Mouse (Mus musculus) heart, embryonic 15.5 days (tissue): Measurements from ENCODE around the gene Nmnat1. TPM values are rescaled to one million over a fixed set of nuclear protein-coding genes. Genes with fewer than 3 reads are reported as not detected.
"Not testable (repeated sequence)": the region's sequence is repeated elsewhere in the genome, so short reads cannot be mapped to it uniquely, and the experiment has no call there.

Experiments
- ATAC-seq: fragments of 200-750 bp; cut with Nextera tagmentation; replicated peaks from 2 replicates; pipeline ENCODE4 v1.8.0; 2017; ENCODE audit warnings: low read depth, moderate TSS enrichment; ENCODE audit not compliant: insufficient number of reproducible peaks, insufficient read depth, low FRiP score
- H3K27ac ChIP-seq: fragments of 300-500 bp; sonication (generic); 2 replicates; pipeline ENCODE4 v1.5.1; 2015; ENCODE audit warnings: mild to moderate bottlenecking, inconsistent platforms
- H3K27me3 ChIP-seq: fragments of 300-500 bp; sonication (generic); 2 replicates; pipeline ENCODE4 v1.6.1; 2015; ENCODE audit warnings: inconsistent platforms
- H3K36me3 ChIP-seq: fragments of 300-500 bp; sonication (generic); 2 replicates; pipeline ENCODE4 v1.6.1; 2015; ENCODE audit warnings: mild to moderate bottlenecking, inconsistent platforms
- H3K4me1 ChIP-seq: fragments of 300-500 bp; sonication (generic); replicated peaks from 2 replicates; pipeline ENCODE4 v1.6.1; 2015; ENCODE audit warnings: inconsistent platforms
- H3K4me2 ChIP-seq: fragments of 300-500 bp; sonication (generic); 2 replicates; pipeline ENCODE4 v1.6.1; 2015; ENCODE audit warnings: inconsistent platforms, mild to moderate bottlenecking, moderate library complexity
- H3K4me3 ChIP-seq: fragments of 300-500 bp; sonication (generic); 2 replicates; pipeline ENCODE4 v1.5.1; 2015; ENCODE audit warnings: mild to moderate bottlenecking, inconsistent platforms
- H3K9ac ChIP-seq: fragments of 300-500 bp; sonication (generic); 2 replicates; pipeline ENCODE4 v1.6.1; 2015; ENCODE audit warnings: mild to moderate bottlenecking, inconsistent platforms
- H3K9me3 ChIP-seq: fragments of 300-500 bp; sonication (generic); replicated peaks from 2 replicates; pipeline ENCODE4 v1.6.1; 2016; ENCODE audit warnings: inconsistent platforms
- WGBS: fragments of 180-500 bp; shearing (Covaris S2); methylation state at CpG from one replicate; pipeline ENCODE4 v1.1.7; 2015; ENCODE audit warnings: mixed read lengths; 5-methylcytosine and 5-hydroxymethylcytosine counted together
- polyA plus RNA-seq: library from polyadenylated mRNA; unstranded; fragments of >200 nt; fragmentation: Nextera tagmentation; extraction: Ambion mirVana; gene quantifications from 2 replicates; pipeline ENCODE4 v1.2.1, GENCODE M21; 2015

Nmnat1 gene
- polyA plus RNA-seq, 1 experiment from 2014 or later = 12.7 TPM

GRCm38 (mm10) chr4:149487729-149488128, 2.7 kb upstream of the Nmnat1 start:
- Histone ChIP-seq H3K36me3 (peaks cover 49% of the 10 kb centered on the region), H3K27ac (no peak overlapping the region), H3K9ac (no peak overlapping the region), H3K27me3 (no peaks in the 10 kb centered on the region), H3K4me1 (peaks cover 19% of the 10 kb centered on the region), H3K4me2 (no peak overlapping the region), H3K4me3 (no peak overlapping the region), H3K9me3 (no peaks in the 10 kb centered on the region)
- WGBS = 93% methylated on average over 12 of the region's 12 CpGs
- ATAC-seq = no peak

GRCm38 (mm10) chr4:149485825-149486206, 814 bp upstream of the Nmnat1 start:
- Histone ChIP-seq H3K9ac (peak overlapping the region; percentile 79), H3K4me1 (peaks cover 19% of the 10 kb centered on the region), H3K4me2 (peak overlapping the region; percentile 88), H3K27ac (peak overlapping the region; percentile 90), H3K36me3 (peaks cover 39% of the 10 kb centered on the region), H3K9me3 (no peaks in the 10 kb centered on the region), H3K4me3 (peak overlapping the region; percentile 81), H3K27me3 (no peaks in the 10 kb centered on the region)
- under 1% methylated on average over 10 of the region's 10 CpGs for WGBS
- ATAC-seq = no peak

GRCm38 (mm10) chr4:149484566-149484965, 436 bp downstream of the Nmnat1 start:
- peak overlapping the region; percentile 88 for H3K4me2 ChIP-seq
- no peaks in the 10 kb centered on the region for H3K27me3 ChIP-seq
- no peaks in the 10 kb centered on the region for H3K9me3 ChIP-seq
- H3K9ac ChIP-seq = peak overlapping the region; percentile 73
- ATAC-seq = no peak
- peaks cover 29% of the 10 kb centered on the region for H3K36me3 ChIP-seq
- peak overlapping the region; percentile 90 for H3K27ac ChIP-seq
- peak overlapping the region; percentile 81 for H3K4me3 ChIP-seq
- WGBS = 38% methylated on average over 3 of the region's 3 CpGs
- peaks cover 19% of the 10 kb centered on the region for H3K4me1 ChIP-seq

- Histone ChIP-seq H3K4me3 (no peak within 1 kb of the TSS), H3K4me2 (no peak within 1 kb of the TSS), H3K4me1 (no peaks in the 10 kb centered on the region; the same call in 1 of the 2 replicates), H3K9me3 (no peaks in the 10 kb centered on the region), H3K27ac (no peak within 1 kb of the TSS), H3K9ac (no peak within 1 kb of the TSS), H3K27me3 (no peaks in the 10 kb centered on the region), H3K36me3 (peaks cover 20% of the 10 kb centered on the region)
- WGBS = 82% methylated on average over 11 of the region's 11 CpGs
- no peak for ATAC-seq
These were observed 7.9 kb downstream of the Nmnat1 start, which contains the start of gene Tmem274 for GRCm38 (mm10) chr4:149477078-149477477. Gene Tmem274 (plus strand): TSS chr4:149477378.

GRCm38 (mm10) chr4:149475096-149475495, 9.9 kb downstream of the Nmnat1 start:
- Histone ChIP-seq H3K9ac (no peak overlapping the region), H3K9me3 (no peaks in the 10 kb centered on the region), H3K36me3 (peaks cover 20% of the 10 kb centered on the region), H3K27me3 (no peaks in the 10 kb centered on the region), H3K4me3 (no peak overlapping the region), H3K27ac (no peak overlapping the region), H3K4me1 (no peaks in the 10 kb centered on the region; the same call in 1 of the 2 replicates), H3K4me2 (no peak overlapping the region)
- no peak for ATAC-seq
- 60% methylated on average over 7 of the region's 7 CpGs for WGBS

- 88% methylated on average over 3 of the region's 3 CpGs for WGBS
- H3K27me3 ChIP-seq = no peaks in the 10 kb centered on the region
- ATAC-seq = no peak
These were observed 15.4 kb downstream of the Nmnat1 start for GRCm38 (mm10) chr4:149469557-149469956.

DNA sequence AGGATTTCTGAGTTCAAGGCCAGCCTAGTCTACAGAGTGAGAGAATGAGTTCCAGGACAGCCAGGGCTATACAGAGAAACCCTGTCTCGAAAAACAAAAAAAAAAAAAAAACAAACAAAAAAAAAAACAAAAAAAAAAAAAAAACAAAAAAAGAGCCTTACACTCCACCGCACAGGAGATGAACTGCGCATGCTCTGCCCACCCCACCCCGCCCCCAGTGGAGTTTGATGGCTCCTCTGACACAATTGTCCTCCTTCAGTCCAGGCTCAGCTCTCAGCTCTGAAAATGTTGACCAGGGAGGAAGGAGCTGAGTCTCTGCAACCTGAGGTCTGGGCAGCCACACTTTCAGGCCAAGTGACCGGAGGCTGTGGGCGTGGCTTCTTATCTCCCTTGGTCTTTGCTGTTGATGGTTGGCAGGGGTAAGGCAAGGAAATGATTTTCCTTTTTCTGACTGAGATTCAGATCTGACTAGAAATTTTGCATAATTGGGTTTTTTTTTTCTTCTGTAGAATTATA, 21.5 kb downstream of the Nmnat1 start:
- Histone ChIP-seq H3K27me3 (no peaks in the 10 kb centered on the region), H3K4me3 (no peak overlapping the region), H3K9me3 (no peaks in the 10 kb centered on the region), H3K4me1 (peaks cover 7% of the 10 kb centered on the region), H3K27ac (no peak overlapping the region), H3K9ac (no peak overlapping the region), H3K36me3 (peaks cover 8% of the 10 kb centered on the region; the same call in 1 of the 2 replicates), H3K4me2 (no peak overlapping the region)
- ATAC-seq = no peak
- WGBS = 75% methylated on average over 6 of the region's 6 CpGs

More at GRCm38 (mm10) chr4:149469557-149469956, 15.4 kb downstream of the Nmnat1 start:
- no peaks in the 10 kb centered on the region for H3K9me3 ChIP-seq
- H3K36me3 ChIP-seq = peaks cover 41% of the 10 kb centered on the region
- no peaks in the 10 kb centered on the region for H3K4me1 ChIP-seq
- H3K4me2 ChIP-seq = no peak overlapping the region
- no peak overlapping the region for H3K4me3 ChIP-seq
- H3K9ac ChIP-seq = no peak overlapping the region
- H3K27ac ChIP-seq = no peak overlapping the region

DNA sequence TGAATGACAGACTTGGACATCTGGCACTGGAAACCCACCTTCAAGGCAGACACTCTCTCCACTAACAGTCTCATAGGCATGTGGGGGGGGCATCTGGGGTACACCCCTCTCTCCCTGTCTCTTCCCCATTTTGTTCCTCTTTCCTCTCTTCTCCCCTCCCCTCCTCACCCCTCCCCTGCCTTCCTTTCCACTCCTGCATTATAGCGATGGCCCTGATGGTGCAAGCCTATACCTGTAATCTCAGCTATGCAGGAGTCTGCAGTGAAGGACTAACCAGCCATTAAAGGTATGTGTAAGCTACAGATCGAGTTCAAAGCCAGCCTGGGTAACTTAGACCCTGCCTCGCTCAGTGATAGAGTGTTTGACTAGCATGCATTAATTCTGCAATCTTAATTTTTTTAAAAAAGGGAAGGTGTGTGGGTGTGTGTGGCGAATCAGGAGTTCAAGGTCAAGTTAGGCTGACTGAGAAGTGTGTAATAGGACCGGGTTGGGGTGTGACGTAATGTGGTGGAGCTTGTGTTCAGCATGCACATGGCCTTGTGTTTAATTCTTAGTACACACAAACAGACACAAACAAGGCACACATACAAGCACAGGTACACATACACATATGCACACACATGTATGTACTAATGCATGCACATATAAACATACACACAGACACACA, 22.6 kb downstream of the Nmnat1 start:
- WGBS = 65% methylated on average over 6 of the region's 6 CpGs
- H3K9me3 ChIP-seq = no peaks in the 10 kb centered on the region
- H3K9ac ChIP-seq = no peak overlapping the region
- peaks cover 7% of the 10 kb centered on the region for H3K4me1 ChIP-seq
- H3K36me3 ChIP-seq = peaks cover 2% of the 10 kb centered on the region; the same call in 1 of the 2 replicates
- ATAC-seq = no peak
- H3K27me3 ChIP-seq = no peaks in the 10 kb centered on the region
- H3K4me2 ChIP-seq = no peak overlapping the region
- H3K27ac ChIP-seq = no peak overlapping the region
- no peak overlapping the region for H3K4me3 ChIP-seq

- Histone ChIP-seq H3K27ac (no peak overlapping the region), H3K27me3 (no peaks in the 10 kb centered on the region), H3K4me2 (no peak overlapping the region), H3K36me3 (no peaks in the 10 kb centered on the region), H3K4me3 (no peak overlapping the region), H3K9me3 (no peaks in the 10 kb centered on the region), H3K9ac (no peak overlapping the region), H3K4me1 (peaks cover 7% of the 10 kb centered on the region)
- 41% methylated on average over 5 of the region's 7 CpGs for WGBS
- ATAC-seq = no peak
These were observed 23.3 kb downstream of the Nmnat1 start for GRCm38 (mm10) chr4:149461579-149462304.

- not testable (repeated sequence) for ATAC-seq, H3K9ac ChIP-seq, H3K27me3 ChIP-seq, H3K4me3 ChIP-seq, H3K9me3 ChIP-seq, H3K27ac ChIP-seq, H3K36me3 ChIP-seq, H3K4me1 ChIP-seq, H3K4me2 ChIP-seq
- WGBS = 92% methylated on average over 2 of the region's 2 CpGs
These were observed 24.5 kb downstream of the Nmnat1 start for GRCm38 (mm10) chr4:149460475-149460874.

- WGBS = 83% methylated on average over 1 of the region's 1 CpGs
- no peak overlapping the region for H3K4me3 ChIP-seq
- H3K27me3 ChIP-seq = no peaks in the 10 kb centered on the region
- H3K4me1 ChIP-seq = peaks cover 7% of the 10 kb centered on the region
- no peaks in the 10 kb centered on the region for H3K36me3 ChIP-seq
- H3K9me3 ChIP-seq = no peaks in the 10 kb centered on the region
- no peak overlapping the region for H3K27ac ChIP-seq
- no peak overlapping the region for H3K4me2 ChIP-seq
- ATAC-seq = no peak
- H3K9ac ChIP-seq = no peak overlapping the region
These were observed 25.6 kb downstream of the Nmnat1 start for GRCm38 (mm10) chr4:149459425-149459824.
